Mouse (Mus musculus): ENCODE data around the gene Gm37240.
A peak's percentile ranks its signal among the peaks of the same experiment; 100 is the strongest.

Gene Gm37240

GRCm38 (mm10) chr3:85820839-85821548 lies 66.3 kb downstream of the Gm37240 start:
- peak; percentile 25 for DNase-seq

- no peak for DNase-seq
Measured at GRCm38 (mm10) chr3:85819319-85819718, 68.0 kb downstream of the Gm37240 start.

- DNase-seq, result no peak
Measured at GRCm38 (mm10) chr3:85817191-85817590, 70.1 kb downstream of the Gm37240 start, which contains the start of gene Fam160a1. TSS of gene Fam160a1 (minus strand) at chr3:85817291.

- no peak for DNase-seq
Measured at GRCm38 (mm10) chr3:85814241-85814640, 73.1 kb downstream of the Gm37240 start.

- DNase-seq, result no peak
Measured at GRCm38 (mm10) chr3:85813101-85814014, 74.0 kb downstream of the Gm37240 start.

- no peak for DNase-seq
Measured at GRCm38 (mm10) chr3:85812010-85812409, 75.3 kb downstream of the Gm37240 start.

- no peak for DNase-seq
Measured at GRCm38 (mm10) chr3:85793166-85793565, 94.2 kb downstream of the Gm37240 start.

GRCm38 (mm10) chr3:85789748-85790147 lies 97.6 kb downstream of the Gm37240 start:
- no peak for DNase-seq

- DNase-seq, result no peak
Measured at GRCm38 (mm10) chr3:85786501-85786900, 100.8 kb downstream of the Gm37240 start.

GRCm38 (mm10) chr3:85780906-85781305 lies 106.4 kb downstream of the Gm37240 start:
- DNase-seq, result no peak

- DNase-seq, result no peak
Measured at GRCm38 (mm10) chr3:85780332-85780731, 107.0 kb downstream of the Gm37240 start.

- DNase-seq, result no peak
Measured at GRCm38 (mm10) chr3:85777841-85778240, 109.5 kb downstream of the Gm37240 start.

- DNase-seq, result no peak
Measured at GRCm38 (mm10) chr3:85777356-85777755, 110.0 kb downstream of the Gm37240 start.

GRCm38 (mm10) chr3:85776707-85777106 lies 110.6 kb downstream of the Gm37240 start:
- DNase-seq, result no peak

- DNase-seq, result no peak
Measured at GRCm38 (mm10) chr3:85776126-85776525, 111.2 kb downstream of the Gm37240 start.

- DNase-seq, result no peak
Measured at GRCm38 (mm10) chr3:85773886-85774285, 113.4 kb downstream of the Gm37240 start.

GRCm38 (mm10) chr3:85773425-85773824 lies 113.9 kb downstream of the Gm37240 start:
- DNase-seq, result peak; percentile 46

- DNase-seq, result no peak
Measured at GRCm38 (mm10) chr3:85764937-85765337, 122.4 kb downstream of the Gm37240 start.

- DNase-seq, result peak; percentile 80
Measured at GRCm38 (mm10) chr3:85764008-85764834, 123.1 kb downstream of the Gm37240 start.

GRCm38 (mm10) chr3:85757944-85758343 lies 129.4 kb downstream of the Gm37240 start:
- no peak for DNase-seq

GRCm38 (mm10) chr3:85757435-85757834 lies 129.9 kb downstream of the Gm37240 start:
- no peak for DNase-seq

- no peak for DNase-seq
Measured at GRCm38 (mm10) chr3:85749348-85749747, 138.0 kb downstream of the Gm37240 start.

- DNase-seq, result peak; percentile 28
Measured at GRCm38 (mm10) chr3:85748863-85749262, 138.5 kb downstream of the Gm37240 start.

Data from retina, postnatal 1 day (tissue).